Mouse (Mus musculus) embryonic facial prominence, embryonic 11.5 days (tissue): ENCODE measurements at regions not wholly inside any gene's neighbourhood (a gene's known extent, or its start where the extent isn't known, plus 50 kb on each side); places are given as distances from the start of the nearest gene placed in this dataset.

Experiments
- ATAC-seq: fragments of 200-750 bp; cut with Nextera tagmentation; replicated peaks from 2 replicates; pipeline ENCODE4 v1.8.0; 2017; ENCODE audit warnings: low read depth; ENCODE audit not compliant: insufficient number of reproducible peaks, low FRiP score, low TSS enrichment
- DNase-seq: peaks from one replicate; pipeline ENCODE4 v3.0.0-alpha.2; 2015; ENCODE audit warnings: low spot score
- H3K27ac ChIP-seq: fragments of 300-500 bp; sonication (generic); replicated peaks from 2 replicates; pipeline ENCODE4 v1.5.1; 2014; ENCODE audit warnings: mild to moderate bottlenecking, low read depth, low read length, control low read depth
- H3K27me3 ChIP-seq: fragments of 300-500 bp; sonication (generic); 2 replicates; pipeline ENCODE4 v1.6.1; 2014; ENCODE audit warnings: mild to moderate bottlenecking, low read length, moderate library complexity, mixed read lengths; ENCODE audit not compliant: control insufficient read depth, insufficient read depth
- H3K36me3 ChIP-seq: fragments of 300-500 bp; sonication (generic); replicated peaks from 2 replicates; pipeline ENCODE4 v1.6.1; 2014; ENCODE audit warnings: low read depth, mild to moderate bottlenecking, low read length, moderate library complexity, mixed read lengths; ENCODE audit not compliant: control insufficient read depth, insufficient read depth
- H3K4me1 ChIP-seq: fragments of 300-500 bp; sonication (generic); 2 replicates; pipeline ENCODE4 v1.6.1; 2014; ENCODE audit warnings: low read length, mixed read lengths; ENCODE audit not compliant: control insufficient read depth, insufficient read depth
- H3K4me2 ChIP-seq: fragments of 300-500 bp; sonication (generic); 2 replicates; pipeline ENCODE4 v1.6.1; 2014; ENCODE audit warnings: low read depth, mild to moderate bottlenecking, control low read depth, low read length, moderate library complexity
- H3K4me3 ChIP-seq: fragments of 300-500 bp; sonication (generic); 2 replicates; pipeline ENCODE4 v1.5.1; 2014; ENCODE audit warnings: low read depth, low read length, control low read depth
- H3K9ac ChIP-seq: fragments of 300-500 bp; sonication (generic); replicated peaks from 2 replicates; pipeline ENCODE4 v1.6.1; 2014; ENCODE audit warnings: mild to moderate bottlenecking, control low read depth, low read length
- H3K9me3 ChIP-seq: fragments of 300-500 bp; sonication (generic); replicated peaks from 2 replicates; pipeline ENCODE4 v1.6.1; 2016; ENCODE audit warnings: mild to moderate bottlenecking, low read length, inconsistent platforms, mixed read lengths; ENCODE audit not compliant: control insufficient read depth
- WGBS: fragments of 180-500 bp; shearing (Covaris S2); extraction: QIAGEN DNeasy Blood & Tissue Kit; methylation state at CpG from one replicate; pipeline ENCODE4 v1.1.7; 2014; 5-methylcytosine and 5-hydroxymethylcytosine counted together

DNA sequence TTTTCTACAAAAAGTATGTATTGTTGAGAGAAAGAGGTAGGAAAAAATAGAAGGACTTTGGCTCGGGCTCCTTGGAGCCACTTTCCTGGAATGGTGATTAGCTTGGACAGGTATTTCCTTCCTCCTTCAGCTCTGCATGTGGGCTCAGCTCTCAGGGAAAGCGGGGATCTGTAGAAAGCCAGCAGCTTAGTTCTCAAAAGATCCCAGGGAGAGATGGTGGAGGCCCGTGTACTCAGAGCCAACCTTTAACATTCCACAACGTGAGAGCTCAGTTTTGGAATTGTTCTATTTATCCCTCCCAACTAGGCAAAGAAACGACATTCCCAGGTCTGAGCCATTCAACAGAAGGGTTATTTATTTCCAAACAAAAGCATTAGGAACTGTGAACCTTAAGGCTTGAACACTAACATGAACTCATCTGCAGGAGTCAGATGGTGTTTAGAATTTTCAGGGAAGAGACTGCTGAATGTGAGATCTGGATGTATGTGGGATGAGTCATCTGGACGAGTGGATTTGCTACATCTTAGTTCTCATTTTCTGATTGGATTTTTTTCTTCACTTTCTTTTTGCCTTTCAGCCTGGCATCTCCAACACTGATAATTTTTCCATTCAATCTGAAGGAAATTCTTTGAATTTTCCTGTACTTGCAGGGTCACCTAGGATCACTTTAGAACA, 428.6 kb upstream of the Tnp1 start:
- no peak for ATAC-seq
- no peak overlapping the region for H3K27ac ChIP-seq
- no peak overlapping the region for H3K9ac ChIP-seq
- H3K4me2 ChIP-seq: no peak overlapping the region
- DNase-seq: no peak
- H3K27me3 ChIP-seq: no peaks in the 10 kb centered on the region
- no peak overlapping the region for H3K4me3 ChIP-seq
- no peaks in the 10 kb centered on the region for H3K9me3 ChIP-seq
- 49% methylated on average over 6 of the region's 6 CpGs for WGBS
- H3K36me3 ChIP-seq: no peaks in the 10 kb centered on the region
- no peaks in the 10 kb centered on the region for H3K4me1 ChIP-seq

DNA sequence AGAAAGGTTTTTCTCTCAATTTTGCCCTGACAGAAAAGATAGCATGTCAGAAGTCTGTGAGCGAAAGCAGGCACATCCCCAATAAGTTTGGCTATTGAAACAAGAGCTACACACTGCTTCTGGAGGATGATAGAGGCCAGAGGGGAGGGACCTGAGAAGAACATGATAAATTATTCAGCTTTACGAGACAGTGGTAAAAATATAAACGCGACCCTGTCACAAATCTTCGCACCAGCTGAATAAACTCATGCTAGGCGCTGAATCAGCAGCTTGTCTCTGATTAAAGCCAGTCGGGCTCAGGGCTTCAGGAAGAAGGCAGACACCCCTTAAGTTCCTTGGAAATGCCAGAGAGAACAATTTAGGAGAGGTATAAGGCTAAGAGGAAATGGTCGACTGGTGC, 422.7 kb upstream of the Tnp1 start:
- ATAC-seq (no peak), DNase-seq (peak; percentile 37)
- H3K4me1 ChIP-seq: no peaks in the 10 kb centered on the region
- H3K4me3 ChIP-seq: no peak overlapping the region
- H3K4me2 ChIP-seq: no peak overlapping the region
- H3K27me3 ChIP-seq: no peaks in the 10 kb centered on the region
- H3K36me3 ChIP-seq: no peaks in the 10 kb centered on the region
- no peak overlapping the region for H3K27ac ChIP-seq
- H3K9me3 ChIP-seq: no peaks in the 10 kb centered on the region
- H3K9ac ChIP-seq: no peak overlapping the region
- 47% methylated on average over 8 of the region's 8 CpGs for WGBS

DNA sequence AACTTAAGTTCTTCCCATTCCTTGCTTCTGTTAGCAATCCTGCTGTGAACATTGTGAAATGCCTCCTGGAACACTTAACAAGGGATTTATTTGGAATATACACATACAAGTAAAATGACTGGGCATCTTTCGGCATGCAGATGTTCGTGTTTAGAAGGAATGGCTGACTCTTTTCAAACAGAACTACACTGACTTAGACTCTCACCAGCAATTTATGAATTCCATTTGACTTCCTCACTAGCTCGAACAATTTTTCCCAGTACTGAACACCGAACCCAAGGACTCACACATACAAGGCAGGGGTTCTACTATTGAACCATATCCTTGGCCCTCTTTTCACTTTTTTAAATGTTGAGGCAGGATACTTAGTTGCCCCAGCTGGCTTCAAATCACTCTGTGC, 412.4 kb upstream of the Tnp1 start:
- no peak overlapping the region for H3K9ac ChIP-seq
- H3K27me3 ChIP-seq: no peaks in the 10 kb centered on the region
- no peaks in the 10 kb centered on the region for H3K36me3 ChIP-seq
- no peak overlapping the region for H3K4me2 ChIP-seq
- DNase-seq: no peak
- H3K27ac ChIP-seq: no peak overlapping the region
- H3K9me3 ChIP-seq: no peaks in the 10 kb centered on the region
- H3K4me3 ChIP-seq: no peak overlapping the region
- H3K4me1 ChIP-seq: no peaks in the 10 kb centered on the region
- no peak for ATAC-seq
- 90% methylated on average over 4 of the region's 4 CpGs for WGBS

DNA sequence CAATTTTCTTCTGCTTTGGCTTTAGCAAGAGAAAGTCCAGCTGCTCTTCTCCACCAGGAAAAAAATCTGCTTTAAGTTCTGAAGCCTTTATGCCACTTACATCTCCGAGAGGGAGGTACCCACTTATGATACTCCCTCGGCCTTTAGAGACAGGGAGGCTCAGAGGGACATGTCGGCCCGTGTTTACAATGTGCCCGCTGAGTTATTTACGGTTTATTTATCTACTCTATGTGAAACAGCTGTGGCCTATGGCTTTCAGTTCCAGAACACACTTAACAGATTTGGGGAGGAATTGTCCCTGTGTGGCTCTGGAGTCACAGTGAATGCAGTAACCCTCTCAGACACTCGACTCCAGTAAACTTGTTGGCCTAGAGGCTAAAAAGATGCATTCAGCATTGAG, 409.3 kb upstream of the Tnp1 start:
- H3K4me3 ChIP-seq: no peak overlapping the region
- H3K27ac ChIP-seq: no peak overlapping the region
- no peak overlapping the region for H3K9ac ChIP-seq
- H3K27me3 ChIP-seq: no peaks in the 10 kb centered on the region
- no peak for ATAC-seq
- 52% methylated on average over 7 of the region's 7 CpGs for WGBS
- no peaks in the 10 kb centered on the region for H3K36me3 ChIP-seq
- H3K4me1 ChIP-seq: no peaks in the 10 kb centered on the region
- H3K9me3 ChIP-seq: no peaks in the 10 kb centered on the region
- no peak overlapping the region for H3K4me2 ChIP-seq
- DNase-seq: no peak

DNA sequence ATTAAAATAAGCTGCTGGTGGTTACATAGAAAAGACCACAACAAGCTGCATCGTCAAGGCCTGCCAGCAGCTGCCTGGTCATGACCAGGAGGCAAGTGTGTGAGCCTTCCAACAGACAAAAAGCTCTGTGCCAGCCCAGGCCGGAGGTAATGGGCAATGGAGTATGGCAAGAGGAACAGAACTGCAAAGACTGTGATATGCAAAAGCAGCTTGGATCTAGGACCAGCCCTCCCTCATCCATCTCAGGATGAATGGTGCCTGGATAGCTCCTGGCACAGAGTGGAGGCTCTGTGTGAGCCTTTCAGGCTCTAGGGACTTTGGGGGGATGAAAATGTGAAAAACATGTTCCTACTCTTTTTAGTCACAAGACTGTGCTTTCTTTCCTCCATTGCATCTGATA, 402.5 kb upstream of the Tnp1 start:
- Histone ChIP-seq H3K27ac (no peak overlapping the region), H3K4me1 (no peaks in the 10 kb centered on the region), H3K4me3 (no peak overlapping the region), H3K9ac (no peak overlapping the region), H3K9me3 (no peaks in the 10 kb centered on the region), H3K4me2 (no peak overlapping the region), H3K27me3 (no peaks in the 10 kb centered on the region), H3K36me3 (no peaks in the 10 kb centered on the region)
- no peak for ATAC-seq
- 87% methylated on average over 2 of the region's 2 CpGs for WGBS
- DNase-seq: no peak

DNA sequence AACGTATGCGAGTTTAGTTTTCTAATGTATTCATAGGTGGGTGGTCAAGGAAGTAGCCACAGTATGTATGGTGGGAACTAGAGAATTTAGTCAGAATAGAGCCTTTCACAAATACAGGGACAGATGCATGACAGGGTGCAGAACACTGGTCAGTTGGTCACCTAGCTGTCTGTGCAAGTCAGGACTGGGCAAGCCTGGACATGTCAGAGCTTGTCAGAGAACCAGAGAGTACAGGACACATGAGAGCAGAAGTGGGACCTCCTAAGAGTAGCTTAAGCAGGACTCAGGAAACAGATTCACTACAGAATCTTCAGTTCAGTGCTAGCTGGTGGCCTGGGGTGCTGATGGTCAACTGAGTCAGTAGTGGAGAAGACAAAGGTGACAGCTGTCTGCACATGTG, 395.7 kb upstream of the Tnp1 start:
- Histone ChIP-seq H3K4me1 (no peaks in the 10 kb centered on the region), H3K9me3 (no peaks in the 10 kb centered on the region), H3K27ac (no peak overlapping the region), H3K27me3 (no peaks in the 10 kb centered on the region), H3K9ac (no peak overlapping the region), H3K4me2 (no peak overlapping the region), H3K4me3 (no peak overlapping the region), H3K36me3 (no peaks in the 10 kb centered on the region)
- DNase-seq (no peak), ATAC-seq (no peak)
- 90% methylated on average over 2 of the region's 2 CpGs for WGBS

DNA sequence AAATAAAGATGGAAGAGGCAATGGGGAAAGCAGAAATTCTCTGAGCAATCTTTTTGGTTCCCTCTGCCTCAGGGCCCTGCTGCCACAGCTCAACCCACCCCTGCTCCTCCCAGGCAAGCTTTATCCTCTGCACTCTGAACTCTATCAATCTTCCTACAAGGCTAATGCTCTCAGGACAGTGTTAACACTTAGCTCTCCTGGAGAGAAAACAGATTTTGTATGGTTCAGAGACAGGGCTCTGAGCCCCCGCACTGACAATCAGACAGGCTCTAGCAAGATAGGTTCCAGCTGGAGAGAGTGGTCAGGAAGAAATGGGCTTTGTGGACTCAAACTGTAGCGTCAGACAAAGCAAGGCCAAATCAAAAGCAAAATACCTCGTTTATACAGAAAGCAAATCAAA, 383.5 kb upstream of the Tnp1 start:
- H3K4me1 ChIP-seq: no peaks in the 10 kb centered on the region
- H3K9me3 ChIP-seq: no peaks in the 10 kb centered on the region
- no peaks in the 10 kb centered on the region for H3K36me3 ChIP-seq
- DNase-seq: peak; percentile 22
- WGBS: 48% methylated on average over 3 of the region's 3 CpGs
- H3K27ac ChIP-seq: no peak overlapping the region
- H3K9ac ChIP-seq: no peak overlapping the region
- ATAC-seq: no peak
- H3K27me3 ChIP-seq: no peaks in the 10 kb centered on the region
- no peak overlapping the region for H3K4me3 ChIP-seq
- H3K4me2 ChIP-seq: no peak overlapping the region

DNA sequence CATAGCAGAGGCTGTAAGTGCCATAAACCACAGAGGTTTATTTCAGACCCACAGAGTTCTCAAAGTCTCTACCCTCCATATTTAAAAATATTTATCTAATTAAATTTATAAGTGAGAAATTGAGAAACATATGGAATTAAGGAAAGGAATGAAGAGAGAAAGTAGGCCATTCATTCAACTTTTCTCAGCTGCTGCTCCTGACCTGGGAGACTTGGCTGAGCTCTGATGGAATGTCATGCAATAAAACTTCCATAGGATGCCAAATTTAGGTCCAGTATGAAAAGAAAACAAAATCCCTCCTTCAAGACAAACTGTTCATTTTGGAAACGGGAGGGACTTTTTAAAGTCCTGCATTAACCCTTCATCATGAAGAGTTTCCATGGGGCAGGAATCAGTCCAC, 379.3 kb upstream of the Tnp1 start:
- Histone ChIP-seq H3K27me3 (no peaks in the 10 kb centered on the region), H3K9me3 (no peaks in the 10 kb centered on the region), H3K4me3 (no peak overlapping the region), H3K36me3 (no peaks in the 10 kb centered on the region), H3K27ac (no peak overlapping the region), H3K4me1 (no peaks in the 10 kb centered on the region), H3K9ac (no peak overlapping the region), H3K4me2 (no peak overlapping the region)
- 74% methylated on average over 1 of the region's 1 CpGs for WGBS
- ATAC-seq: no peak
- DNase-seq: no peak
